Mouse (Mus musculus): ENCODE data around the gene Dll4. TPM values are rescaled to one million over a fixed set of nuclear protein-coding genes. Genes with fewer than 3 reads are reported as not detected.

Gene Dll4
- total RNA-seq (2012; rRNA removed) (0.16 TPM in 1 of 2 replicates, not detected in the other), polyA plus RNA-seq (2012; ENCODE audit: insufficient read depth in 1 of 2, insufficient read length in 2 of 2, low read depth in 1 of 2, low replicate concordance in 2 of 2, missing spikeins in 1 of 2) (under 1 TPM in 1 of 2 experiments, not detected in 1; 0.18 TPM)

GRCm38 (mm10) chr2:119325568-119326143 lies at the start of gene Dll4:
TSS of gene Dll4 (plus strand) at chr2:119325784.
- peaks cover 12 to 20% of the 10 kb centered on the region in 2 experiments for H3K27me3 ChIP-seq (ENCODE audit: control insufficient read depth in 1 of 2, insufficient read depth in 2 of 2, low read length in 2 of 2)
- peak; percentile 48 for DNase-seq (ENCODE audit: low read depth, low spot score)
- no peaks in the 10 kb centered on the region for H3K9me3 ChIP-seq (replicated peaks; ENCODE audit: insufficient read depth, low read length)
- peak within 1 kb of the TSS; percentile 48 for H3K9ac ChIP-seq (ENCODE audit: control insufficient read depth, low read depth, low read length, poor library complexity, severe bottlenecking)
- H3K4me1 ChIP-seq (ENCODE audit: control insufficient read depth in 1 of 2, insufficient read depth in 2 of 2, low read length in 2 of 2), result peaks cover 4 to 14% of the 10 kb centered on the region in 2 experiments; a peak in 3 of 4 replicates
- H3K79me2 ChIP-seq (ENCODE audit: control insufficient read depth, insufficient read depth, low read length, poor library complexity), result no peaks in the 10 kb centered on the region
- H3K27ac ChIP-seq (ENCODE audit: control insufficient read depth, low read depth, low read length), result no peak within 1 kb of the TSS
- no peaks in the 10 kb centered on the region; a peak in 1 of 4 replicates for H3K36me3 ChIP-seq (ENCODE audit: control insufficient read depth in 1 of 2, insufficient read depth in 2 of 2, low read length in 2 of 2)
- TF ChIP-seq EP300 (IDR thresholded peaks at IDR 0.05; ENCODE audit: low read depth in 1 of 2, low read length in 2 of 2) (no peak), NRF1 (IDR thresholded peaks at IDR 0.05; ENCODE audit: insufficient read depth, low read depth, low read length, poor library complexity, severe bottlenecking) (0 out of 2 replicates have a peak, but pooled peaks have one; percentile 41)
- H3K4me3 ChIP-seq (ENCODE audit: control insufficient read depth in 1 of 2, insufficient read depth in 1 of 2, low read depth in 2 of 2, low read length in 2 of 2), result peak within 1 kb of the TSS; percentile 43 to 73

- peaks cover 6 to 10% of the 10 kb centered on the region in 2 experiments for H3K27me3 ChIP-seq (ENCODE audit: control insufficient read depth in 1 of 2, insufficient read depth in 2 of 2, low read length in 2 of 2)
- peaks cover 0 to 1% of the 10 kb centered on the region in 2 experiments; a peak in 2 of 4 replicates for H3K4me1 ChIP-seq (ENCODE audit: control insufficient read depth in 1 of 2, insufficient read depth in 2 of 2, low read length in 2 of 2)
- H3K9ac ChIP-seq (ENCODE audit: control insufficient read depth, low read depth, low read length, poor library complexity, severe bottlenecking), result no peak overlapping the region
- DNase-seq (ENCODE audit: low read depth, low spot score), result no peak
- H3K36me3 ChIP-seq (ENCODE audit: control insufficient read depth in 1 of 2, insufficient read depth in 2 of 2, low read length in 2 of 2), result no peaks in the 10 kb centered on the region
- no peak overlapping the region for H3K4me3 ChIP-seq (ENCODE audit: control insufficient read depth in 1 of 2, insufficient read depth in 1 of 2, low read depth in 2 of 2, low read length in 2 of 2)
- TF ChIP-seq EP300 (IDR thresholded peaks at IDR 0.05; ENCODE audit: low read depth in 1 of 2, low read length in 2 of 2) (no peak), GATA1 (IDR thresholded peaks at IDR 0.05; ENCODE audit: low read depth, low read length) (no peak), ZKSCAN1 (IDR thresholded peaks at IDR 0.05; ENCODE audit: low read depth, low read length) (no peak), BHLHE40 (IDR thresholded peaks at IDR 0.05; ENCODE audit: borderline replicate concordance, low read depth, low read length) (no peak), NRF1 (IDR thresholded peaks at IDR 0.05; ENCODE audit: insufficient read depth, low read depth, low read length, poor library complexity, severe bottlenecking) (no peak), JUND (IDR thresholded peaks at IDR 0.05; ENCODE audit: low read depth, low read length) (no peak), SMC3 (IDR thresholded peaks at IDR 0.05; ENCODE audit: low read depth, low read length) (no peak), TAL1 (IDR thresholded peaks at IDR 0.05; ENCODE audit: low read length) (no peak), MAFK (IDR thresholded peaks at IDR 0.05; ENCODE audit: borderline replicate concordance, low read depth, low read length) (no peak), ETS1 (IDR thresholded peaks at IDR 0.05; ENCODE audit: low read depth, low read length) (no peak), MXI1 (IDR thresholded peaks at IDR 0.05; ENCODE audit: low read depth, low read length) (no peak), KAT2A (conservative IDR thresholded peaks at IDR 0.05; ENCODE audit: low read depth, low read length) (no peak), CHD2 (IDR thresholded peaks at IDR 0.05; ENCODE audit: low read length) (no peak), POLR2AphosphoS5 (IDR thresholded peaks at IDR 0.05; ENCODE audit: borderline replicate concordance, low read depth, low read length) (no peak), TBP (IDR thresholded peaks at IDR 0.05; ENCODE audit: low read depth, low read length) (no peak), ZNF384 (IDR thresholded peaks at IDR 0.05; ENCODE audit: low read depth, low read length) (no peak), CTCF (IDR thresholded peaks at IDR 0.05 in 2 of 3, conservative IDR thresholded peaks at IDR 0.05 in 1 of 3; ENCODE audit: control insufficient read depth in 1 of 3, insufficient read depth in 1 of 3, low read depth in 2 of 3, low read length in 3 of 3, poor library complexity in 1 of 3, severe bottlenecking in 1 of 3) (no peak), MEF2A (IDR thresholded peaks at IDR 0.05; ENCODE audit: extremely low read depth, insufficient replicate concordance, low read depth, low read length, poor library complexity, severe bottlenecking) (no peak), USF1 (IDR thresholded peaks at IDR 0.05; ENCODE audit: low read depth, low read length) (no peak), ELF1 (IDR thresholded peaks at IDR 0.05; ENCODE audit: low read depth, low read length) (no peak)
- H3K27ac ChIP-seq (ENCODE audit: control insufficient read depth, low read depth, low read length), result no peak overlapping the region
- H3K79me2 ChIP-seq (ENCODE audit: control insufficient read depth, insufficient read depth, low read length, poor library complexity), result no peaks in the 10 kb centered on the region
- no peaks in the 10 kb centered on the region for H3K9me3 ChIP-seq (replicated peaks; ENCODE audit: insufficient read depth, low read length)
Measured at GRCm38 (mm10) chr2:119276926-119277325, 48.7 kb upstream of the Dll4 start.

All from MEL (cell line).